Mouse (Mus musculus): ENCODE measurements around the gene Dock6. TPM values are rescaled to one million over a fixed set of nuclear protein-coding genes. Genes with fewer than 3 reads are reported as not detected.

Dock6 gene
- polyA plus RNA-seq (2014; fragmentation: Illumina TruSeq; extraction: RNeasy Lipid Tissue Mini Kit (QIAGEN cat#74804); ENCODE audit: low read depth, low replicate concordance), result 5.7 TPM

DNA sequence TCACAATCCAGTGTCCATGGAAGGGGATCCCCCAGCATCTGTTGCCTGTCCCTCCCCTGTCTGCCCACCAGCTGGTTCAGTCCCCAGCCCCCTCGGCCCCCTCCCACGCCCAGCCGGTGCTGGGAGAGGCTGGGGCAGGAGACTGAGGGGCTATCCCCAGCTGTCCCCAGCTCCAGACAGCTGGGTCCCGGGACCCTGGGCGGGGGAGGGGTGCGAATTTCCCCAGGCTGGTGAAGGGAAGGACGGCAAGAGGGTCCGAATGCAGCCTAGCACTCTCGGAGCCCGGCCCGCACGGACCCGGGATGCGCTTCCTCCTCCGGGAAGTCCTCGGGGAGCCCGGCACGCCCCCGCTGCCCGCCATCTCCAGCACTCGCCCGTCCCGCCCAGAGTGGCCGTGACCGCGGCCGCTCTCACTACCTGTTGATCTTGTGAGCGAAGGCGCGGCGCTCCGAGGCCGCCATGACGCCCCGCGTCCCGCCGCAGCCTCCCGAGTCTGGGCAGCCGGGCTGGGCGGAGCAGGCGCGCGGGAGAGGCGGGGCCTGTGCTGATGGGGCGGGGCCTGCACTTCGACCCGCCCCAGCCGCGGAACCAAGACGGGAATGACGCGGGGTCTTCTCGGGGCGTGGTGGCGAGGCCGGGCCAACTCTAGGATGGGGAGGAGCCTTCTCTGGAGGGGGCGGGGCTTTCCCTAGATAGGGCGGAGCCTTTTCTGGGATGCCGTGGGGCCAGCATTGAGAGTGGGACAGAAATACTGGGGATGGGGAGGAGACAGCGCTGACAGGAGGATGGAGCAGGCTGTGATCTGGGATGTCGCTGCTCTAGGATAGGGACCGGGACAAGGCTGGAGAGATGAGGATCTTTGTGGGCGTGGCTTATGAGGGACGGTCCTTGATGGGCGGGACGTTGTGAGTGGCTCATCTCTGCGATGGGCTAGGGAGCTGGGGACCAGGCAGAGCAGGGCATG lies at the start of gene Dock6:
Gene Dock6, minus strand, starts transcription at position 508 of the 964 bp plus-strand sequence.

DNA sequence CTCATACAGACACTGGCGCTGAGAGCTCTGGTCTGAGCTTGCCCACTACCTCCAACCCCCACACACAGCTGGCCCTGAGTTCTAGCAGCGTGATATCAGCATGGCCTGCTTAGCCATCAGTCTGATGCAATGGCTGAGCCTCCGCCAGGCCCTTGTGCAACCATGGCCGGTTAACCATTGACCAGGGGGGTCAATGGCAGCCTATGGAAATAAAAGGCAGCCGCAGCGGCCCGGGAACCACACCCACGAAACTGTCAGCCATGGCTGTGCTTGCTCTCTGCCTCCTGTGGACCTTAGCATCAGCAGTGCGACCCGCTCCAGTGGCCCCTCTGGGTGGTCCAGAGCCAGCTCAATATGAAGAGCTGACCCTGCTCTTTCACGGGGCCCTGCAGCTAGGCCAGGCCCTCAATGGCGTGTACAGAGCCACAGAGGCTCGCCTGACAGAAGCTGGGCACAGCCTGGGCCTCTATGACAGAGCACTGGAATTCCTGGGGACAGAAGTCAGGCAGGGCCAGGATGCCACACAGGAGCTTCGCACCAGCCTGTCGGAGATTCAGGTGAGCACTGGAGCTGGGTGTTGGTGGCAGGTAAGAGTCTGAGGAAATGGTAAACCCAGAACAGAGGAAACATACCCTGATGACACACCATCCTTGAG lies 17.1 kb downstream of the Dock6 start, which contains the start of gene Angptl8:
Gene Angptl8, plus strand, starts transcription at position 253 of the 655 bp plus-strand sequence.

GRCm38 (mm10) chr9:21798345-21799009 lies 54.0 kb downstream of the Dock6 start, which contains the start of gene Kank2:
Kank2 (minus strand) TSS chr9:21798744.

GRCm38 (mm10) chr9:21760155-21761088 lies 92.0 kb downstream of the Dock6 start, which contains the start of gene Spc24:
Spc24 (minus strand) TSS chr9:21760303.

Other genes with a start within 250 kb of the Dock6 start
- 4.4 TPM for gene Smarca4, start 236.5 kb downstream of the Dock6 start, polyA plus RNA-seq (2014; fragmentation: Illumina TruSeq; extraction: RNeasy Lipid Tissue Mini Kit (QIAGEN cat#74804); ENCODE audit: low read depth, low replicate concordance)
- gene Ldlr, start 129.2 kb downstream of the Dock6 start, polyA plus RNA-seq (2014; fragmentation: Illumina TruSeq; extraction: RNeasy Lipid Tissue Mini Kit (QIAGEN cat#74804); ENCODE audit: low read depth, low replicate concordance), result 38.0 TPM
- gene Spc24, start 92.3 kb downstream of the Dock6 start, polyA plus RNA-seq (2014; fragmentation: Illumina TruSeq; extraction: RNeasy Lipid Tissue Mini Kit (QIAGEN cat#74804); ENCODE audit: low read depth, low replicate concordance), result 4.2 TPM
- 10.4 TPM for gene Kank2, start 53.9 kb downstream of the Dock6 start, polyA plus RNA-seq (2014; fragmentation: Illumina TruSeq; extraction: RNeasy Lipid Tissue Mini Kit (QIAGEN cat#74804); ENCODE audit: low read depth, low replicate concordance)
- not detected for gene Angptl8, start 17.1 kb downstream of the Dock6 start, polyA plus RNA-seq (2014; fragmentation: Illumina TruSeq; extraction: RNeasy Lipid Tissue Mini Kit (QIAGEN cat#74804); ENCODE audit: low read depth, low replicate concordance)
- gene Rab3d, start 65.6 kb upstream of the Dock6 start, polyA plus RNA-seq (2014; fragmentation: Illumina TruSeq; extraction: RNeasy Lipid Tissue Mini Kit (QIAGEN cat#74804); ENCODE audit: low read depth, low replicate concordance), result 24.2 TPM
- 0.91 TPM for gene Ccdc159, start 74.8 kb upstream of the Dock6 start, polyA plus RNA-seq (2014; fragmentation: Illumina TruSeq; extraction: RNeasy Lipid Tissue Mini Kit (QIAGEN cat#74804); ENCODE audit: low read depth, low replicate concordance)
- 1.8 TPM for gene Tmem205, start 74.9 kb upstream of the Dock6 start, polyA plus RNA-seq (2014; fragmentation: Illumina TruSeq; extraction: RNeasy Lipid Tissue Mini Kit (QIAGEN cat#74804); ENCODE audit: low read depth, low replicate concordance)
- 0.32 TPM for gene Plppr2, start 84.4 kb upstream of the Dock6 start, polyA plus RNA-seq (2014; fragmentation: Illumina TruSeq; extraction: RNeasy Lipid Tissue Mini Kit (QIAGEN cat#74804); ENCODE audit: low read depth, low replicate concordance)
- gene Swsap1, start 103.1 kb upstream of the Dock6 start, polyA plus RNA-seq (2014; fragmentation: Illumina TruSeq; extraction: RNeasy Lipid Tissue Mini Kit (QIAGEN cat#74804); ENCODE audit: low read depth, low replicate concordance), result 4.6 TPM
- gene Epor, start 110.9 kb upstream of the Dock6 start, polyA plus RNA-seq (2014; fragmentation: Illumina TruSeq; extraction: RNeasy Lipid Tissue Mini Kit (QIAGEN cat#74804); ENCODE audit: low read depth, low replicate concordance), result not detected
- 0.63 TPM for gene Rgl3, start 136.8 kb upstream of the Dock6 start, polyA plus RNA-seq (2014; fragmentation: Illumina TruSeq; extraction: RNeasy Lipid Tissue Mini Kit (QIAGEN cat#74804); ENCODE audit: low read depth, low replicate concordance)
- not detected for gene Ccdc151, start 150.0 kb upstream of the Dock6 start, polyA plus RNA-seq (2014; fragmentation: Illumina TruSeq; extraction: RNeasy Lipid Tissue Mini Kit (QIAGEN cat#74804); ENCODE audit: low read depth, low replicate concordance)
- gene Prkcsh, start 150.2 kb upstream of the Dock6 start, polyA plus RNA-seq (2014; fragmentation: Illumina TruSeq; extraction: RNeasy Lipid Tissue Mini Kit (QIAGEN cat#74804); ENCODE audit: low read depth, low replicate concordance), result 7.0 TPM
- 0.85 TPM for gene Elavl3, start 199.4 kb upstream of the Dock6 start, polyA plus RNA-seq (2014; fragmentation: Illumina TruSeq; extraction: RNeasy Lipid Tissue Mini Kit (QIAGEN cat#74804); ENCODE audit: low read depth, low replicate concordance)
- not detected for gene Gm49318, start 218.6 kb upstream of the Dock6 start, polyA plus RNA-seq (2014; fragmentation: Illumina TruSeq; extraction: RNeasy Lipid Tissue Mini Kit (QIAGEN cat#74804); ENCODE audit: low read depth, low replicate concordance)
- 0.19 TPM for gene Zfp653, start 218.7 kb upstream of the Dock6 start, polyA plus RNA-seq (2014; fragmentation: Illumina TruSeq; extraction: RNeasy Lipid Tissue Mini Kit (QIAGEN cat#74804); ENCODE audit: low read depth, low replicate concordance)
- 2.6 TPM for gene Ecsit, start 232.8 kb upstream of the Dock6 start, polyA plus RNA-seq (2014; fragmentation: Illumina TruSeq; extraction: RNeasy Lipid Tissue Mini Kit (QIAGEN cat#74804); ENCODE audit: low read depth, low replicate concordance)
- gene Cnn1, start 246.6 kb upstream of the Dock6 start, polyA plus RNA-seq (2014; fragmentation: Illumina TruSeq; extraction: RNeasy Lipid Tissue Mini Kit (QIAGEN cat#74804); ENCODE audit: low read depth, low replicate concordance), result 819 TPM